Mouse (Mus musculus): ENCODE measurements around the gene Sgcd. TPM values are rescaled to one million over a fixed set of nuclear protein-coding genes. Genes with fewer than 3 reads are reported as not detected.

Sgcd gene
- polyA plus RNA-seq, 1 experiment from 2014 or later, result 0.09 TPM

DNA sequence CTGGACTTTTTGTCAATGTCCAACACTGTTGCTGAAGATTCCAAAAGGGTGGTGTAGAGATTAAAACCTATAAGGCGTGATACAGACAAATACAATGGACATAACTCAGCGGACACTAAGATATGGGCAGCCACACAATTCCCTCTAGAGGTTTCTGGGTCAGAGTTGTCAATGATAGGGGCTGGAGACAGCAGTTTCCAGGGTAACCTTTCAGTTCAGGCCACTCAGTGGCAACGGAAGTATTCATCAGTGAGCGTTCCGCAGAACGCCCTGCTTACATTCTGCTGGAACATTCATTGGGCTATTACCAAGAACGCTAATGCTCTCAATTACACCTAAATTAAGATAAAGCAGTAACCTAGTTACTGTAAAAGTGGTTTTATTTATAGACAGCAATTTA lies 738.5 kb downstream of the Sgcd start:
- TF ChIP-seq CTCF (IDR thresholded peaks at IDR 0.05; ENCODE audit: low read depth) (no peak), EP300 (IDR thresholded peaks at IDR 0.05; ENCODE audit: low read depth) (no peak)
- DNase-seq (no peak), ATAC-seq (no peak)
- Histone ChIP-seq H3K27ac (ENCODE audit: low read depth) (no peak overlapping the region), H3K9ac (replicated peaks) (no peak overlapping the region), H3K4me1 (ENCODE audit: insufficient read depth) (no peaks in the 10 kb centered on the region), H3K36me3 (replicated peaks; ENCODE audit: insufficient read depth, low read length) (no peaks in the 10 kb centered on the region), H3K4me2 (ENCODE audit: low read depth, low read length) (no peak overlapping the region), H3K4me3 (ENCODE audit: low read depth, low read length) (no peak overlapping the region), H3K9me3 (ENCODE audit: low read length) (no peaks in the 10 kb centered on the region), H3K27me3 (ENCODE audit: insufficient read depth, low read length) (no peaks in the 10 kb centered on the region)
- WGBS (ENCODE audit: insufficient replicate concordance), result 80% methylated on average over 7 of the region's 7 CpGs

DNA sequence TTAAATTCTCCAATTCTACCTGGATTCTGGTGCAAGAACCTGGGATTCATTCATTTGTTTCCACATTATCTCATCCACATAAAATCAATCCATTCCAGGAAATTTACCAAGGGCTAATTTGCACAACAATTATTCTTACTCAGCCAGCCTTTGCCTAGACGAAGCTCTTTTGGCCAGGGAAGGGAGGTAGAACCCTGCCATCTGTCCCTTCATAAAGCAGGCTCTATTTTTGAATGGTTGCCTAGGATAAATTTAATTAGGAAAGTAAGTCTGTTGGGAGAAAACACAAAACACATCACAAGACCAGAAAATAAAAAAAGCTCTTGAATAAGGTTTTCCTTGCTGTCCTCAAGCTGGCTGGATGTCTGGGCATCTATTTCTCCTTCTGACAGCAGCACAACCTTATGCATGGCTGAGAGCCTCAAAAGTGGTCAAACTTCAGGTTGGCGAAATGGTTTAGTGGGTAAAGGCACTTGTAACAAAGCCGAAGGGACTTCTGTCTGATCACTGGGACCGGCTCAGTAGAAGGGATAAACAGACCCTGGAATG lies 740.4 kb downstream of the Sgcd start:
- Histone ChIP-seq H3K4me2 (ENCODE audit: low read depth, low read length) (no peak overlapping the region), H3K27ac (ENCODE audit: low read depth) (no peak overlapping the region), H3K36me3 (replicated peaks; ENCODE audit: insufficient read depth, low read length) (no peaks in the 10 kb centered on the region), H3K9me3 (ENCODE audit: low read length) (no peaks in the 10 kb centered on the region), H3K27me3 (ENCODE audit: insufficient read depth, low read length) (no peaks in the 10 kb centered on the region), H3K4me1 (ENCODE audit: insufficient read depth) (no peaks in the 10 kb centered on the region), H3K4me3 (ENCODE audit: low read depth, low read length) (no peak overlapping the region), H3K9ac (replicated peaks) (no peak overlapping the region)
- DNase-seq, result no peak
- TF ChIP-seq EP300 (IDR thresholded peaks at IDR 0.05; ENCODE audit: low read depth) (no peak), CTCF (IDR thresholded peaks at IDR 0.05; ENCODE audit: low read depth) (no peak)
- WGBS (ENCODE audit: insufficient replicate concordance), result 72% methylated on average over 4 of the region's 4 CpGs
- no peak for ATAC-seq

GRCm38 (mm10) chr11:47247703-47248344 lies 740.9 kb downstream of the Sgcd start:
- ATAC-seq (no peak), DNase-seq (no peak)
- Histone ChIP-seq H3K27ac (ENCODE audit: low read depth) (no peak overlapping the region), H3K4me3 (ENCODE audit: low read depth, low read length) (no peak overlapping the region), H3K4me2 (ENCODE audit: low read depth, low read length) (no peak overlapping the region), H3K9ac (replicated peaks) (no peak overlapping the region), H3K36me3 (replicated peaks; ENCODE audit: insufficient read depth, low read length) (no peaks in the 10 kb centered on the region), H3K4me1 (ENCODE audit: insufficient read depth) (no peaks in the 10 kb centered on the region), H3K27me3 (ENCODE audit: insufficient read depth, low read length) (no peaks in the 10 kb centered on the region), H3K9me3 (ENCODE audit: low read length) (no peaks in the 10 kb centered on the region)
- TF ChIP-seq CTCF (IDR thresholded peaks at IDR 0.05; ENCODE audit: low read depth) (no peak), EP300 (IDR thresholded peaks at IDR 0.05; ENCODE audit: low read depth) (no peak)
- WGBS (ENCODE audit: insufficient replicate concordance), result 77% methylated on average over 8 of the region's 8 CpGs

- H3K27me3 ChIP-seq (ENCODE audit: insufficient read depth, low read length), result no peaks in the 10 kb centered on the region
- H3K9ac ChIP-seq (replicated peaks), result no peak overlapping the region
- no peak for DNase-seq
- no peak overlapping the region for H3K4me3 ChIP-seq (ENCODE audit: low read depth, low read length)
- H3K4me1 ChIP-seq (ENCODE audit: insufficient read depth), result no peaks in the 10 kb centered on the region
- H3K9me3 ChIP-seq (ENCODE audit: low read length), result no peaks in the 10 kb centered on the region
- no peak for ATAC-seq
- 86% methylated on average over 1 of the region's 1 CpGs for WGBS (ENCODE audit: insufficient replicate concordance)
- H3K4me2 ChIP-seq (ENCODE audit: low read depth, low read length), result no peak overlapping the region
- H3K36me3 ChIP-seq (replicated peaks; ENCODE audit: insufficient read depth, low read length), result no peaks in the 10 kb centered on the region
- no peak overlapping the region for H3K27ac ChIP-seq (ENCODE audit: low read depth)
- TF ChIP-seq CTCF (IDR thresholded peaks at IDR 0.05; ENCODE audit: low read depth), result no peak
- TF ChIP-seq EP300 (IDR thresholded peaks at IDR 0.05; ENCODE audit: low read depth), result no peak
These were observed 746.4 kb downstream of the Sgcd start for GRCm38 (mm10) chr11:47242401-47242800.

DNA sequence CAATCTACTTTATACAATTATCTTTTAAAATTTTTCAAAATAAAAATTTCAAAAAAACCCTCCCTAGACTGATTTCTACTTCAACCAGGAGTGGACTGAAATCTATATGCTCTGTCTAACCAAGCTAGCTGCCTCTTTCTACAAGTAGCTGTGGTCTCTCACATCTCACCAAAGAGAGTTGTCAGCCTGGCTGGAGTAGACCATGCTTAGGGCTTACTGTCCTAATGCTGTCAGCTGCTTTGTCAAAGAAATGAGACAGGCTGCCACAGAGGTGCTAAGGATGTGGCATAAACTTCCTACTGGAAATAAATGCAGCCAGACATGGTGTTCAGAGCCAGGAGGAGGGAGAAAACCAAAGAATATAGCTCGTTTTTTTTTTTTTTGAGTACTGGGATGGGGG lies 760.5 kb downstream of the Sgcd start:
- DNase-seq (no peak), ATAC-seq (no peak)
- Histone ChIP-seq H3K27ac (ENCODE audit: low read depth) (no peak overlapping the region), H3K9me3 (ENCODE audit: low read length) (no peaks in the 10 kb centered on the region), H3K4me1 (ENCODE audit: insufficient read depth) (no peaks in the 10 kb centered on the region), H3K4me3 (ENCODE audit: low read depth, low read length) (no peak overlapping the region), H3K9ac (replicated peaks) (no peak overlapping the region), H3K4me2 (ENCODE audit: low read depth, low read length) (no peak overlapping the region), H3K36me3 (replicated peaks; ENCODE audit: insufficient read depth, low read length) (no peaks in the 10 kb centered on the region), H3K27me3 (ENCODE audit: insufficient read depth, low read length) (no peaks in the 10 kb centered on the region)
- TF ChIP-seq EP300 (IDR thresholded peaks at IDR 0.05; ENCODE audit: low read depth) (no peak), CTCF (IDR thresholded peaks at IDR 0.05; ENCODE audit: low read depth) (no peak)
- 27% methylated on average over 1 of the region's 1 CpGs for WGBS (ENCODE audit: insufficient replicate concordance)

GRCm38 (mm10) chr11:47224148-47224547 lies 764.6 kb downstream of the Sgcd start:
- H3K4me2 ChIP-seq (ENCODE audit: low read depth, low read length), result no peak overlapping the region

More at GRCm38 (mm10) chr11:47224148-47224547, 764.6 kb downstream of the Sgcd start:
- Histone ChIP-seq H3K27ac (ENCODE audit: low read depth) (no peak overlapping the region), H3K9me3 (ENCODE audit: low read length) (no peaks in the 10 kb centered on the region), H3K4me3 (ENCODE audit: low read depth, low read length) (no peak overlapping the region), H3K9ac (replicated peaks) (no peak overlapping the region), H3K36me3 (replicated peaks; ENCODE audit: insufficient read depth, low read length) (no peaks in the 10 kb centered on the region), H3K4me1 (ENCODE audit: insufficient read depth) (no peaks in the 10 kb centered on the region), H3K27me3 (ENCODE audit: insufficient read depth, low read length) (no peaks in the 10 kb centered on the region)
- ATAC-seq (no peak), DNase-seq (no peak)
- TF ChIP-seq EP300 (IDR thresholded peaks at IDR 0.05; ENCODE audit: low read depth) (no peak), CTCF (IDR thresholded peaks at IDR 0.05; ENCODE audit: low read depth) (no peak)
- WGBS (ENCODE audit: insufficient replicate concordance), result 72% methylated on average over 2 of the region's 2 CpGs
